Mouse (Mus musculus): ENCODE measurements around the gene Gm19345. TPM values are rescaled to one million over a fixed set of nuclear protein-coding genes. Genes with fewer than 3 reads are reported as not detected.

Gm19345 gene
- polyA plus RNA-seq, 1 experiment from 2014 or later, result 1.1 TPM

- Histone ChIP-seq H3K9ac (no peak overlapping the region), H3K36me3 (no peaks in the 10 kb centered on the region), H3K27me3 (no peaks in the 10 kb centered on the region), H3K4me3 (no peak overlapping the region), H3K4me1 (no peaks in the 10 kb centered on the region), H3K27ac (no peak overlapping the region), H3K4me2 (replicated peaks) (no peak overlapping the region), H3K9me3 (replicated peaks) (peaks cover 11% of the 10 kb centered on the region; the same call in 1 of the 2 replicates)
- whole genome bisulfite sequencing, result 51% methylated on average over 8 of the region's 8 CpGs
- ATAC-seq (ENCODE audit: low FRiP score), result no peak
Measured at GRCm38 (mm10) chr7:19889881-19890280, 38.1 kb downstream of the Gm19345 start.

Other genes with a start within 250 kb of the Gm19345 start
- 70.1 and 73.6 TPM in 2 replicates for gene Clasrp, start 247.5 kb upstream of the Gm19345 start, polyA plus RNA-seq (2016; fragmentation: Nextera tagmentation; extraction: Ambion mirVana)
- 5.9 and 6.5 TPM in 2 replicates for gene Relb, start 222.6 kb upstream of the Gm19345 start, polyA plus RNA-seq (2016; fragmentation: Nextera tagmentation; extraction: Ambion mirVana)
- 112 and 115 TPM in 2 replicates for gene Clptm1, start 187.0 kb upstream of the Gm19345 start, polyA plus RNA-seq (2016; fragmentation: Nextera tagmentation; extraction: Ambion mirVana)
- 0.46 TPM in 1 of 2 replicates, not detected in the other for gene Apoc2, start 174.1 kb upstream of the Gm19345 start, polyA plus RNA-seq (2016; fragmentation: Nextera tagmentation; extraction: Ambion mirVana)
- gene Gm44805, start 170.6 kb upstream of the Gm19345 start, polyA plus RNA-seq (2016; fragmentation: Nextera tagmentation; extraction: Ambion mirVana), result not detected in 2 replicates
- gene Apoc4, start 170.5 kb upstream of the Gm19345 start, polyA plus RNA-seq (2016; fragmentation: Nextera tagmentation; extraction: Ambion mirVana), result 0.10 TPM in 1 of 2 replicates, not detected in the other
- 3.8 and 4.7 TPM in 2 replicates for gene Apoc1, start 159.3 kb upstream of the Gm19345 start, polyA plus RNA-seq (2016; fragmentation: Nextera tagmentation; extraction: Ambion mirVana)
- 228 and 246 TPM in 2 replicates for gene Apoe, start 152.8 kb upstream of the Gm19345 start, polyA plus RNA-seq (2016; fragmentation: Nextera tagmentation; extraction: Ambion mirVana)
- gene Tomm40, start 136.6 kb upstream of the Gm19345 start, polyA plus RNA-seq (2016; fragmentation: Nextera tagmentation; extraction: Ambion mirVana), result 136 and 138 TPM in 2 replicates
- 60.8 and 67.1 TPM in 2 replicates for gene Nectin2, start 101.5 kb upstream of the Gm19345 start, polyA plus RNA-seq (2016; fragmentation: Nextera tagmentation; extraction: Ambion mirVana)
- 21.0 and 25.1 TPM in 2 replicates for gene Bcam, start 81.0 kb upstream of the Gm19345 start, polyA plus RNA-seq (2016; fragmentation: Nextera tagmentation; extraction: Ambion mirVana)
- gene Cblc, start 55.2 kb upstream of the Gm19345 start, polyA plus RNA-seq (2016; fragmentation: Nextera tagmentation; extraction: Ambion mirVana), result 1.0 and 1.3 TPM in 2 replicates
- gene Bcl3, start 29.2 kb upstream of the Gm19345 start, polyA plus RNA-seq (2016; fragmentation: Nextera tagmentation; extraction: Ambion mirVana), result 1.1 and 2.1 TPM in 2 replicates
- gene Ceacam16, start 9.3 kb downstream of the Gm19345 start, polyA plus RNA-seq (2016; fragmentation: Nextera tagmentation; extraction: Ambion mirVana), result not detected in 2 replicates
- gene Ceacam19, start 36.0 kb downstream of the Gm19345 start, polyA plus RNA-seq (2016; fragmentation: Nextera tagmentation; extraction: Ambion mirVana), result not detected in 2 replicates
- 4.6 and 6.1 TPM in 2 replicates for gene Pvr, start 69.2 kb downstream of the Gm19345 start, polyA plus RNA-seq (2016; fragmentation: Nextera tagmentation; extraction: Ambion mirVana)
- 0.32 TPM in 1 of 2 replicates, not detected in the other for gene Igsf23, start 98.8 kb downstream of the Gm19345 start, polyA plus RNA-seq (2016; fragmentation: Nextera tagmentation; extraction: Ambion mirVana)
- not detected in 2 replicates for gene Ceacam20, start 113.4 kb downstream of the Gm19345 start, polyA plus RNA-seq (2016; fragmentation: Nextera tagmentation; extraction: Ambion mirVana)
- not detected in 2 replicates for gene Nlrp9b, start 139.5 kb downstream of the Gm19345 start, polyA plus RNA-seq (2016; fragmentation: Nextera tagmentation; extraction: Ambion mirVana)
- gene Vmn1r91, start 247.7 kb downstream of the Gm19345 start, polyA plus RNA-seq (2016; fragmentation: Nextera tagmentation; extraction: Ambion mirVana), result not detected in 2 replicates

All from hindbrain, embryonic 12.5 days (tissue).